Mouse (Mus musculus) midbrain, embryonic 15.5 days (tissue): Measurements from ENCODE around the gene Fat3. TPM values are rescaled to one million over a fixed set of nuclear protein-coding genes. Genes with fewer than 3 reads are reported as not detected.

Experiments used
- ATAC-seq: fragments of 200-750 bp; cut with Nextera tagmentation; replicated peaks from 2 replicates; pipeline ENCODE4 v1.8.0; 2017; ENCODE audit warnings: moderate TSS enrichment
- H3K27ac ChIP-seq: fragments of 300-500 bp; sonication (generic); 2 replicates; pipeline ENCODE4 v1.5.1; 2015; ENCODE audit warnings: mild to moderate bottlenecking, inconsistent platforms
- H3K27me3 ChIP-seq: fragments of 300-500 bp; sonication (generic); replicated peaks from 2 replicates; pipeline ENCODE4 v1.6.1; 2015; ENCODE audit warnings: inconsistent platforms
- H3K36me3 ChIP-seq: fragments of 300-500 bp; sonication (generic); replicated peaks from 2 replicates; pipeline ENCODE4 v1.6.1; 2015; ENCODE audit warnings: inconsistent platforms
- H3K4me1 ChIP-seq: fragments of 300-500 bp; sonication (generic); 2 replicates; pipeline ENCODE4 v1.6.1; 2015; ENCODE audit warnings: inconsistent platforms
- H3K4me2 ChIP-seq: fragments of 300-500 bp; sonication (generic); 2 replicates; pipeline ENCODE4 v1.6.1; 2015; ENCODE audit warnings: inconsistent platforms, mild to moderate bottlenecking, moderate library complexity
- H3K4me3 ChIP-seq: fragments of 300-500 bp; sonication (generic); 2 replicates; pipeline ENCODE4 v1.5.1; 2015; ENCODE audit warnings: mild to moderate bottlenecking, inconsistent platforms
- H3K9ac ChIP-seq: fragments of 300-500 bp; sonication (generic); 2 replicates; pipeline ENCODE4 v1.6.1; 2015; ENCODE audit warnings: mild to moderate bottlenecking, inconsistent platforms
- H3K9me3 ChIP-seq: fragments of 300-500 bp; sonication (generic); 2 replicates; pipeline ENCODE4 v1.6.1; 2016; ENCODE audit warnings: inconsistent platforms
- WGBS: fragments of 180-500 bp; shearing (Covaris S2); methylation state at CpG from one replicate; pipeline ENCODE4 v1.1.7; 2015; ENCODE audit warnings: mixed read lengths; 5-methylcytosine and 5-hydroxymethylcytosine counted together
- polyA plus RNA-seq: library from polyadenylated mRNA; unstranded; fragments of >200 nt; fragmentation: Nextera tagmentation; extraction: Ambion mirVana; gene quantifications from 2 replicates; pipeline ENCODE4 v1.2.1, GENCODE M21; 2015

Fat3 gene
- polyA plus RNA-seq, 1 experiment from 2014 or later: 15.5 TPM

DNA sequence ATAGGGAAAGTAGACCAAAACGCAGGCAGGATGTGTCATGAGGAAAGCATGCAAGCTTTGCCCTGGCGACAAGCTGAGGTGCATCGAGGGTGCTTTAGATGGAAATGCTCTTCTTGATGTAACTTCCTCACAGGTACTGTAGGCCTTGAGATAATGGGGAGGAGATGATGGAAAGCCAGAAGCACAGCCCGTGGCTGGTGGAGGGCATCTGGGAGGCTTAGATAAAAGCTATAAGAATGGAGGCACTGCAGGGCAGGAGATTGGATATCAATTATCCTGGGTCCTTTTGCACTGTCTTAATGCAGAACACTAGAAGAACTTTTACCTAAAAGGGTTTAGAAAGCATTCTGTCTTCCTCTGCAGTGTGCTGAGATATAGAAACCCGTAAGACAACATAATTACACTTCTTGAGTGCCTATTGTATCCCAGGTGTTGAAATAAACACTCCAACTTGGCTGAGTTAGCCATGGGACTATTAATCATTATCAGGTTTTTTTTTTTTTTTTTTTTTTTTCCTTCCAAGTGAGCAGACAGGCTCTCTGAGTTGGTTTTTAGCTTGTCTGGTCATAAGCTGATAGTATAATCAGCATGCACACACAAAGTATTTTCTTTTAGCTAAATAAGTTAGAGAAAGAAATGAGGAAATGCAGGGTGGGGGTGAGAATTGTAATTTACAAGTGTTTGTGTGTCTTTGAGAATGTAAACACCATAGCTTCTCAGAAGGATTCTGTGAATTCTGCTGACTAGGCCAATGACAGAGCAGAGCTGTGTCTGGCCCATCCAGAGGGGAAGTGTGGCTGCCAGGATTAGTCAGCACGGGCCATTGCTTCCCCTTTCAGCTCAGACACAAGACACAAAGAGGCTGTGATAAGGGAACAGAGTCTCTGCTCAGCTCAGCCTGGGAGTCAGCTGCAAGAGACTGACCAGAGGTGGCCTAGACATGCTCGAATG lies 286.1 kb downstream of the Fat3 start:
- Histone ChIP-seq H3K27me3 (no peaks in the 10 kb centered on the region), H3K4me1 (peaks cover 24% of the 10 kb centered on the region), H3K4me3 (no peak overlapping the region), H3K9ac (no peak overlapping the region), H3K36me3 (no peaks in the 10 kb centered on the region), H3K4me2 (no peak overlapping the region), H3K9me3 (no peaks in the 10 kb centered on the region), H3K27ac (peak overlapping the region; percentile 12; the same call in 1 of the 2 replicates)
- WGBS: 45% methylated on average over 7 of the region's 7 CpGs
- peak; percentile 85 for ATAC-seq

DNA sequence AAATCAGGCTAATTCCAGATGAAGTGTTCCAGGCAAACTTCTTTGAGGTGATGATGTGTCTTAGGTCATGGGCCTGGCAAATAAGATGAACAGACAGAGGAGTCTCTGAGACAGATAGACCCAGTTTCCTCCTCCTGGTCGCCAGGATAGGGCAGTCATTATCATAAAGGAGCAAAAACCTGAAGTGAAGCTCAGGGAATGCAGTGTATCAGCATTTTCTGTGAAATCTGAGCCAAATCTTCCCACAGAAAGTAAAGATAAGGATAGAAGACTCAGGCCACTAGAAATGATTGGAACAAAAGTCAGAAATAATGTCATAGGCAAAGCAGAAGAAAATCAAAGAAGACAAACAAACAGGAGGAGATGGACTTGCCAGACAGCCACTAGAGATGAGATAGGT lies 287.8 kb downstream of the Fat3 start:
- Histone ChIP-seq H3K9me3 (no peaks in the 10 kb centered on the region), H3K4me1 (peaks cover 24% of the 10 kb centered on the region), H3K9ac (no peak overlapping the region), H3K27ac (no peak overlapping the region), H3K27me3 (no peaks in the 10 kb centered on the region), H3K36me3 (no peaks in the 10 kb centered on the region), H3K4me3 (no peak overlapping the region), H3K4me2 (no peak overlapping the region)
- no peak for ATAC-seq
- WGBS: 68% methylated on average over 1 of the region's 1 CpGs

DNA sequence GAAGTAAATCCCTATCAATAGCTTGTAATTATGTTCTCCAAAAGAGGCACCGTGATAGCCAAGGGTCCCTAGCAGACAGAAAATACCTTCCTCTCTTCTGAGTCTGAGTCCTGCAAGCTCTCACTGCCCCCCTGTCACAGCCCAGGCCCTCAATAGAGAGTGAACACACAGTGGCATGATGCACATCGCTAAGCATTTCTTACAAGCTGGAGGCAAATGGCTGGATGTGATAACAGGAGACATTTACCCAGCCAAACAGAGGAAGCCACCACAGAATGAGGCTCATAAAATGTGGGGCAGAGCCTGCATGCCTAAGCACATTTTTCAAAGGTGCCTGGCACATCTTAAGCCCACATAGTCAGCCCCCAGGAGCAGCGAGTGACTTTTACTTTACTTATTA lies 288.5 kb downstream of the Fat3 start:
- H3K36me3 ChIP-seq: no peaks in the 10 kb centered on the region
- no peak overlapping the region for H3K9ac ChIP-seq
- peaks cover 24% of the 10 kb centered on the region for H3K4me1 ChIP-seq
- H3K4me2 ChIP-seq: no peak overlapping the region
- peak overlapping the region; percentile 31 for H3K27ac ChIP-seq
- H3K4me3 ChIP-seq: no peak overlapping the region
- no peaks in the 10 kb centered on the region for H3K27me3 ChIP-seq
- peak; percentile 41; the same call in 1 of the 2 replicates for ATAC-seq
- no peaks in the 10 kb centered on the region for H3K9me3 ChIP-seq
- WGBS: 41% methylated on average over 3 of the region's 3 CpGs

DNA sequence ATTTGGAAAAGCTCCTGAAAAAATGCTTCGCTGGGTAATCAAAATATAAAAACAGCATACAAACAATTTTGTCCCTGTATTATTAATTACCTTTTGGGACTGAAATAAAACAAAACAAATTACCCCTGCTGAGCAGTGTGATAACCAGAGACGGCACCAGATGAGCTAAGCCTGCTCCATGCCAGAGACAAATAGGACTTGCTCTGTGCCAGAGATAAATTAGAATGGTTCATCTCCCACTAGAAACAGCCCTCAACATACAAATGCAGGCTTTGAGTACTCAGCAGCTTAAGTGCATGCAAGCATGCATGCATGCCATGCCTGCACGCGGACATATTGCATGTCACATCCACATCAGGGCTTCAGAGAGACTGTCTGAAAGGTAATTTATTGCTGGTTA lies 288.9 kb downstream of the Fat3 start:
- no peaks in the 10 kb centered on the region for H3K9me3 ChIP-seq
- H3K27me3 ChIP-seq: no peaks in the 10 kb centered on the region
- no peaks in the 10 kb centered on the region for H3K36me3 ChIP-seq
- ATAC-seq: peak; percentile 53; the same call in 1 of the 2 replicates
- H3K4me2 ChIP-seq: no peak overlapping the region
- peak overlapping the region; percentile 25; the same call in 1 of the 2 replicates for H3K27ac ChIP-seq
- WGBS: 62% methylated on average over 4 of the region's 4 CpGs
- no peak overlapping the region for H3K4me3 ChIP-seq
- H3K4me1 ChIP-seq: peaks cover 24% of the 10 kb centered on the region
- no peak overlapping the region for H3K9ac ChIP-seq

DNA sequence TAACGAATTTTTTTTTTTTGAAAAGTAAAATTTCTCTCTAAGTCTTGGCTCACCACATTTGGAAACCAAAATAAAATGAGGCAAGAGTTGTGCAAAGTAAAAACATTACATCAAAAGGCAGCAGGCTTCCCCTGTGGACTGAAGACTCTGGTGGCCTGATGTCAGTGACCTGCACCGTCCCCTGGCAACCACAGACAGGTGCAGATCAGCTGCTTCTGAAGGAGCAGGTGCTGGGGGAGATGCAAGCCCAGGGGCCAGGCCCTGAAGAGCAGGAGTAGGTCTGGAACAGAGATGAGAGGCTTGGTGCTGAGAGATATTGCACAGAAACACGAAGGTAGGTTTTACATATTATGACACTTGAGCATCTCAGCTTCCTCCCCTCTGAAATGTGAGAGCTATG lies 289.6 kb downstream of the Fat3 start:
- Histone ChIP-seq H3K27me3 (no peaks in the 10 kb centered on the region), H3K4me2 (no peak overlapping the region), H3K4me3 (no peak overlapping the region), H3K27ac (no peak overlapping the region), H3K4me1 (peaks cover 24% of the 10 kb centered on the region), H3K36me3 (no peaks in the 10 kb centered on the region), H3K9ac (no peak overlapping the region), H3K9me3 (no peaks in the 10 kb centered on the region)
- ATAC-seq: no peak
- WGBS: 67% methylated on average over 3 of the region's 3 CpGs

DNA sequence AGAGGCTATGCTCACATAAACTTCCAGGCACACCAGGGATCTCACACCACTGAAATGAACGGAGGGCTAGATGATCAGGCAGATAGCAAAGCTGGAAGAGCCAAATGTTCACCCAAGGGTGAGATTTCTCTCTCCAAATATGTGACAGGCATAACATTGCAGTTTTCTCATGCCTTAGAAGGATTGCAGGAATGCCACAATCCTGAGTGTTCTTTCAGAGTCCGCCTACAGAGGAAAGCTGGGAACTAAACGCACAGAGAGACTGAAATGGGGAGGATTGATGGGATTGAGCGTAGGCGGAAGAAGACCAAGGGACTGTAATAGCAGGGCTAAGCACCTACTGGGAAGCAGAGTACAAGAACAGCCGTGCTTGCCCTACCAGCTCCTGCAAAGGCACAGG lies 298.8 kb downstream of the Fat3 start:
- H3K27ac ChIP-seq: no peak overlapping the region
- H3K9me3 ChIP-seq: no peaks in the 10 kb centered on the region
- 0 out of 2 replicates have a peak, but pooled peaks have one; percentile 11 for ATAC-seq
- 73% methylated on average over 6 of the region's 6 CpGs for WGBS
- H3K4me2 ChIP-seq: no peak overlapping the region
- H3K9ac ChIP-seq: no peak overlapping the region
- no peaks in the 10 kb centered on the region for H3K36me3 ChIP-seq
- H3K4me1 ChIP-seq: peaks cover 14% of the 10 kb centered on the region
- no peaks in the 10 kb centered on the region for H3K27me3 ChIP-seq
- no peak overlapping the region for H3K4me3 ChIP-seq

DNA sequence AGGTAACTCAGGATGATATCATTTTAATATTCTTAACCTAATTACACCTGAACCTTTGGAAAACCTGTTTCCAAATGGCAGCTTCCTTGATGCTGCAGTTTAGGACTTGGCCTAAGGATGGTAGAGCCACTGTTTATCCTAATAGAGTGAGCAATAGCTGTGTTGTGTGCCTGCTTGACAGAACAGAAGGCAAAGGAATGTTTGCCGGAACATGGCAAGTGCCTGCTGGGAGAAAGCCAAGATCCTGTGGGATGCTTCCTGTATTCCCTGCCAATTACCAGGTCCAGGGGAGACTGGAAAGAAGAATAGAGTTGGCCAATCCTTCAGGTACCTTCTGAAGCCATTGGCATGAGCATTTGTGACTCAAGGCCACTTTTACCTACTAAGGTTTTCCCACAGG lies 300.1 kb downstream of the Fat3 start:
- no peak for ATAC-seq
- 74% methylated on average over 1 of the region's 1 CpGs for WGBS
- Histone ChIP-seq H3K9ac (no peak overlapping the region), H3K4me3 (no peak overlapping the region), H3K9me3 (no peaks in the 10 kb centered on the region), H3K4me1 (peaks cover 14% of the 10 kb centered on the region), H3K27me3 (no peaks in the 10 kb centered on the region), H3K36me3 (no peaks in the 10 kb centered on the region), H3K4me2 (no peak overlapping the region), H3K27ac (no peak overlapping the region)

DNA sequence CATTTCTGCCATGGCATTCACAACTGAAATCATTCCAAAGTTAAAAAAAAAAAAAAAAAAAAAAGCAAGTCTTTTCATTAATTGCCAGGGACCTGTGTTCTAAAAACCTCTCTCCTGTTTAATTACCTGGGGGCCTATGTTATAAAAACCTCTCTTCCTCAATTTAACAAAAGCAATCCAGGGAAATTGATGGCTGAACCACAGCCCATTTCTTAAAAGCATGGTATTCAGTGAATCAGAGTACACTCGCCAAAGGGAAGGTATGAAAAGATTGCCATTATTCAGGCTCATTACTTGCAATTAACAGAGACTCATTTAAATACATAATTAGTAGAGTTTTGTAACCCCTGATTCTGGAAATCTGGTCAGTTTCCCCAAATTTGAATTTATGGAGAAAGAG lies 314.6 kb downstream of the Fat3 start:
- Histone ChIP-seq H3K27me3 (no peaks in the 10 kb centered on the region), H3K27ac (no peak overlapping the region), H3K4me1 (no peaks in the 10 kb centered on the region), H3K9ac (no peak overlapping the region), H3K4me3 (no peak overlapping the region), H3K9me3 (no peaks in the 10 kb centered on the region), H3K4me2 (no peak overlapping the region), H3K36me3 (no peaks in the 10 kb centered on the region)
- WGBS: 67% methylated on average over 1 of the region's 1 CpGs
- ATAC-seq: no peak

DNA sequence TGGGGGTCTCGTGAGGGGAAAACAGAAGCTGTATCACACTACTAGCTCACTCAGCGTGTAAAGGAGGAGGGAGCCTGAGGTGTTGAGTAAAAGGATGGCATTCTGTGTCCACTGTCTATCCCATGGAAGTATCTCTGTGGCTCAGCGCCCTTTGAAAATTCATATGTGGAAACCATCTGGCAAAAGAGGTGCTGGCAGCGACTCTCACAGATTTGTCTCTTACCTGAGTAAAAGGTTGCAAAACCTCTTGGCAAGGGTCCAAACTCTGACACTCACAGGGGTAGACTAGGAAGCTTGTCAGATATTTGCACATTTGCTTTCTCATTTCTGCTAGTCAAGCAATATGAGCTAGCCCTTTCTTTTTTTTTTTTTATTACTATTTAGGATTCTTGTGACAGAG lies 331.8 kb downstream of the Fat3 start:
- Histone ChIP-seq H3K27ac (no peak overlapping the region), H3K9ac (no peak overlapping the region), H3K4me2 (no peak overlapping the region), H3K36me3 (no peaks in the 10 kb centered on the region), H3K4me3 (no peak overlapping the region), H3K4me1 (no peaks in the 10 kb centered on the region), H3K9me3 (no peaks in the 10 kb centered on the region), H3K27me3 (no peaks in the 10 kb centered on the region)
- no peak for ATAC-seq
- 87% methylated on average over 4 of the region's 4 CpGs for WGBS

DNA sequence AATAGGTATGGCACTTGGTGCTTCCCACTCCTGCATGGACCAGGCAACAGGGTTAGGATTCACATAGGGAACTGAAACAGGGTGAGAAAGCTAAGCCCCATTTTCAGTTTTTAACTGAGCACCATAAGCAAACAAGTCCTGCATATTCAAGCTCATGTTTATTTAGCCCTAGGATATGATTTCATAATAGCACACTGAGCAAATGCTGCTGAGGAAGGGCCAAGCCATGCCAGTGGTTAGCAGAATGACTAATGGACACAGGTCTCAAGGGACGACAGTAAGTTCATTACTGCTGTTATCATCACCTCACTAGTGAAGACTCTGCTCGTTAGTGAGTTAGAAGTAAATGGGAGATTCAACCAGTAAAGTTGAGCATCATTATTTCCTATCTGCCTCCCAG lies 333.0 kb downstream of the Fat3 start:
- ATAC-seq: no peak
- no peaks in the 10 kb centered on the region for H3K27me3 ChIP-seq
- no peak overlapping the region for H3K9ac ChIP-seq
- no peak overlapping the region for H3K4me3 ChIP-seq
- H3K9me3 ChIP-seq: no peaks in the 10 kb centered on the region
- WGBS: 65% methylated on average over 2 of the region's 2 CpGs
- H3K36me3 ChIP-seq: no peaks in the 10 kb centered on the region
- no peak overlapping the region for H3K4me2 ChIP-seq
- no peaks in the 10 kb centered on the region for H3K4me1 ChIP-seq
- no peak overlapping the region for H3K27ac ChIP-seq

DNA sequence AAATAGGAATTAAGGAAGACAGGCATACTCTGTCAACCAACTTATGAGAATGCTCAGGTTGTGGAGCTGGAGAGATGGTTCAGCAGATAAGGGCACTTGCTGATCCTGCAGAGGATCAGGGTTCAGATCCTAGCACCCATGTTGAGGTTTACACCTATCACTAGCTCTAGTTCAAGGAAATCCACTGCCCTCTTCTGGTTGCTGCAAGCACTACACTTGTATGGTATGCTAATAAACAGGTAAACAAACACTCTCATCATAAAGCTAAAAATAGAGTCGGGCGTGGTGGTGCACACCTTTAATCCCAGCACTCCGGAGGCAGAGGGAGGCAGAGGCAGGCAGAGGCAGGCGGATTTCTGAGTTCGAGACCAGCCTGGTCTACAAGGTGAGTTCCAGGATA lies 341.7 kb downstream of the Fat3 start:
- Histone ChIP-seq H3K27ac (no peak overlapping the region), H3K4me2 (no peak overlapping the region), H3K4me3 (no peak overlapping the region), H3K9me3 (no peaks in the 10 kb centered on the region), H3K4me1 (no peaks in the 10 kb centered on the region), H3K9ac (no peak overlapping the region), H3K27me3 (no peaks in the 10 kb centered on the region), H3K36me3 (no peaks in the 10 kb centered on the region)
- ATAC-seq: no peak
- WGBS: 96% methylated on average over 5 of the region's 5 CpGs

DNA sequence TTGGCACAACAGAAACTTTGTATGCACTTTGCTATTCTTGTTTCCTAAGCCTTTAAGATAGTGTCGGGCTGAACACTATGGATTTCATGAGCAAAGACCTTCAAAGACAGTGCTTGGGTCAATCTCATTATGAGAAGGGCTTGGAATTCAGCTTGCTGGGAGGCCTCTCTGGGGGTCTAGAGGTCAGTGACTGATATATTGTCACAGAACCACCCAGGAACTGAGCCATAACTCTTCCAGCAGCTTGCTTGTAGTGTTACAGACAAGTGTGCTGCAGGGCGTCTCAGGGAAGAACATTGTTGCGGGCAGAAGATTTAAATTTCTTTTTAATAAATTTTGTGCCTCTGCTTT lies 347.5 kb downstream of the Fat3 start:
- Histone ChIP-seq H3K27ac (no peak overlapping the region), H3K4me1 (no peaks in the 10 kb centered on the region), H3K9ac (no peak overlapping the region), H3K4me3 (no peak overlapping the region), H3K27me3 (no peaks in the 10 kb centered on the region), H3K4me2 (no peak overlapping the region), H3K9me3 (no peaks in the 10 kb centered on the region), H3K36me3 (no peaks in the 10 kb centered on the region)
- ATAC-seq: no peak
- WGBS: 31% methylated on average over 3 of the region's 3 CpGs
